Mouse (Mus musculus): Measurements from ENCODE around the gene Gpatch2l.
A peak's percentile ranks its signal among the peaks of the same experiment; 100 is the strongest.

The Gpatch2l gene

GRCm38 (mm10) chr12:86241604-86242536, at the start of gene Gpatch2l:
Gpatch2l (plus strand) TSS chr12:86241858.
- peak; percentile 96 for DNase-seq

- no peak for DNase-seq
These were observed 49.6 kb upstream of the Gpatch2l start for GRCm38 (mm10) chr12:86192036-86192449.

DNA sequence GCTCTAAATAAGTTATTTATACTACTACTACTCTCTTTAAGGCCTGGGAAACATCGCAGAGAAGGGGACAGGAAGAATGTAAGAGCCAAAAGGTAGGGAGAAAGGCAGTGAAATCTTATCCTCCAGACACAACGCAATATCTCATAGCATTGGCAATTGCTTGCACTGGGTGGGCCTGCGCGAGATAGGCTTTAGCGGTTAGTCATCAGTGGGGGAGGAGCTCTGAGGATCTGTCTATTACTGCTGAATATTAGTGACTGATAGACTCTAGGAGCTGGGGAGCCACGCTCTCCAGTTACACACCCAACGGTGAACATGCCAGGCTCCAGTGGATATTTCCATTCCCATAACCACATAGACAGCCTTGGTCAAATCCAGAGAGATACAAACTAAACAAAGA, 44.7 kb upstream of the Gpatch2l start:
- DNase-seq = no peak

DNA sequence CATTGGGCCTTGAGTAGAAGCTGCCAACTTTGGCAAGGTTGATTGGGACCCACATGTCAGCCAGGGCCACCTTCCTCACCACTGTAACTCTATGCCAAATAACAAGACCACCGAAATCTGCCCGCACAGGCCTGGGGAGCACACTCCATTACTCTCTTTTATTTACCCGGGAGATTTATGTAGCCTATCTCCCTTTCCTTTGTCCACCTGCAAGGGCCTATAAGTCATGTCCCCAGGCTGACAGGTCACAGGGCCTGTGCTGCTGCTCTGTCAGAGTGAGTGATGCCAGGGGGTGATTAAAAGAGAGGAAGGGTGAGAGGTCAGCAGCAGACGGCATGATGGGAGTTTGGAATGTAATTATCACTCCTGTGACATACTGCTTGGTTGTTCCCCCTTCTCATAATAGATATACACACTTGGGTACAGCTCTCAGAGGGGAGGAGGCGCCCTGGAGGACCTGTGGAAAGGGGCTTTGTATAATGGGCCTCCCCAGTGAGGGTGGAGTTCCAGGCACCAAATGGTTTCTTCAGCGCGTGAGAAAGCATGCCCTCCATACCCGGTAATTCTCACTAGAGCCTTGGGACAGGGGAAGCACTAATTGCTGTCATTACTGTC, 38.1 kb upstream of the Gpatch2l start:
- no peak for DNase-seq

DNA sequence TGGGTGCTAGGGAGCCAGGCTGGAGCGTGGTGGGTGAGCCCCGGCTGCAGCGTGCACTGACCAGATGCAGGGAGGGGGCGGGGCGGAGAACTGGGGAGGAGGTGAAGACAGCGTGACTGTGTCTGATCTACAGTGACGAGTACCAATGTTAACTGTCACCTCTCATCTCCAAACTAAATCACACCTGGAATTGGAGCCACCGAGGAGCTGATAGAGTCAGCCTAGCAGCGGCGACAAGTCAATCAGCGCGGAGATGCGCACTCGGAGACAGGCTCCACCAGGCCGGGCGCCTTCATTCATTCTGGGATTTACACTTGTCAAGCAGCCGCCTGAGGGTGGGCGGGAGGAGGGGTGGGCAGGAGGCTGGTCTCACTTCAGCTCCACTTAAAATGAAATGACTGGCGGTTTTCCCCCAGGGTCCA, 30.5 kb upstream of the Gpatch2l start:
- no peak for DNase-seq

DNA sequence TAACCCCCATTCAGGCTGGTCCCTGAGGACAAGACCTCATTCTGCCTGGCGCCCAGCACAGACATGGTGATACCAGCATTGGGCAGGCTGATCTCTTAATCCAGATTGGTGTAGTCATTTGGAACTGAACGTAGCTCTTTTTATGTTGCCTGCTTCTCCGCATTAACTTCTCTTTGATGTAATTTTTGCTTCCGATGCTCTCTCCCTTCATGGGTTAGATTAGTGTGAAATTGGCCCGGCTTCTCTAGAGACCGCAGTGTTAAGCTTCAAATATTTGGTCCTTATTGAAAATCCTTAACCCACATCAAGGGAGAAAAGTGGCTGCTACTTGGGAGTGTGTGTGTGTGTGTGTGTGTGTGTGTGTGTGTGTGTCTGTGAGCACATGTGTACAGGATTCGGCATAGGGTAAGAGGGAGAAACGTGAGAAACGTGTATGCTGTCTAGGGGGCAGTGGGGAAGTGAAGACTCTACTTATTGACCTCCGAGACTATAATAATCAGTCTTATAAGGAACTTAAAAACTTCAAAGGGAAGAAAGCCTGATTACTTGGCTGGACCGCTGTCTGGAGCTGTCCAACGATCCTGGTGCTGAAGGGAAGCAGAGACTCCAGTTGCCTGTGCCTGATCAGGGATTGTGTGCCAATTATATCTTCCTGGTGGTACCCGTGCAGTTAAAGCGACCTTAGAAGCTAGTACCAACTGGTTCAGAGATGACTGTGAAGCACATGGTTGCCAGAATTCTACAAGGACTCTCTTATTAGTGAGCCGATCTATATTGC, 28.8 kb upstream of the Gpatch2l start:
- no peak for DNase-seq

- DNase-seq = no peak
These were observed 27.5 kb upstream of the Gpatch2l start for GRCm38 (mm10) chr12:86214201-86214600.

- DNase-seq = no peak
These were observed 24.8 kb upstream of the Gpatch2l start for GRCm38 (mm10) chr12:86216687-86217421.

DNA sequence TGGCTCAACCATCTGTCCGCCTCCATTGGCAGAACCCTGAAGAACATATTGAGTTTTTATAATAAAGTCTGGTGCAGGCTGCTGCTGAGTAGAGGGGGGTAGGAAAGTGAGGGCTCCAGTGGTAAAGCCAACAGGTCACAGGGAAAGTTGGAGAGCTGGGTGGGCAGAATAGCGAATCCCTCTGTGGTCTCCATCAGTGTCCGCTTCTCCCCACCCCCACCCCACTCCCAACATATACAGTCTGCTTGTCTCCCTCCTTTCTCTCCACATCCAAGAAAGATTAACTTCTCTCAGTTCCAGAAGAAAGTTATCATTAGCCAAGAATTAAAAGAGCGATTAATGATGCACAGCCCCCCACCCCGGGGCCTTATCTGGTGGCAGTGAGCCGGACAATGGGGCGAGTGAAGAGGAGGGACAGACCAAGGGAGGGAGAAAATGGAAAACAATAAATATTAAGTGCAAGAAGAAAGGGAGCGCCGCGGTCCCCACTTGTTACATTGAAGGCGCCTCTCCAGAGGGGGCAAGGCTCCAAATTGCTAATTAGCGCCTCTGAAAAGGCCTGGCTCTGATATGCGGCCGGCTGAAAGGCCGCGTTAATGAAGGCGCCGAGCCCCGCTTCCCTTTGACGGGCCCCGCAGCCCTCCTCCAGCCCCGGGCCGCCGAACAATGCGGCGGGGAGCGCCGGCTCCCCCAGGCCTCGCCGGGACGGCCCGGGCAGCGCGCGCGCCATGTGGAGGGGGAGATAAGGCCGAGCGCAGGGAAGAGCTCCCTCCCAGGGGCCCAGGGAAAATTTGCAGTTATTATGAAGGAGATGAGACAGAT, 21.2 kb upstream of the Gpatch2l start:
- DNase-seq = peak; percentile 11

GRCm38 (mm10) chr12:86221074-86221703, 20.5 kb upstream of the Gpatch2l start:
- no peak for DNase-seq

DNA sequence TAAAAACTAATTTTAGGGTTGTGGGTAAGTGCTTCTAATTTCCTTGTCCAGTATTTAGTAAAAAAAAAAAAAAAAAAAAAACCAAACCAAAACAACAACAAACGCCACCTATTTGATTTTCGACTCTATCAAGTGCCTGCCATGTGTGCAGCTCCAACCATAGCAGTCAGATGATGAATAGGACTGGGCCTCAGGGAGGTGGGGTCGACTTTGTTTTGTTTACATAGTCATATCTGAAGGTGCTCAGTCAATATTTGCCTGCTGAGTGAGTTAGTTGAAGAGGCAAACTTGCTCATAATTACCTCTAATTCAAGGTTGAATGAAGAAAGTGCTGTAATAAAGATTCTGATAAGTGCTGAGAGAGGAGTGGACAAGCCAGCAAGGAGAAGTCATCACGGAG, 7.4 kb upstream of the Gpatch2l start:
- no peak for DNase-seq

- DNase-seq = no peak
These were observed 2.9 kb upstream of the Gpatch2l start for GRCm38 (mm10) chr12:86238736-86239135.

DNA sequence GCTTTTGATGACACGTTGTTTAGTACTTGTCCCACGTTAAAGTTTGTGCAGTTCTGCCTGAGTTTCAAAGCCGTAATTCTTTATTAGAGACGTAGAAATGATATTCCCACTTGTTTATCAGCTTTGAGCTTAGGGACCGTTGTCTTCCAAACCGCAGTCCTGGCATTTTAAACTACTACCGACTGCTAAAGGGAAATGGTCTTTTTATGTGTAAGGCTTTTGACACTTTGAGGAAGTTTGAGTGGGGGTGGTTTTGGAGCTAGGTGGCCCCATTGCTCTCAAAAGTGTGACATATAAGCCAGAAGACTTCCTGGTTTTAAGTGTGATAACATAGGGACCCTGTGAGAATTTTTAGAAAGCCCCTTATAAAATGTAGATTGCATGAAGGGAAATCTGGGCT, 905 bp downstream of the Gpatch2l start:
- DNase-seq = no peak

DNA sequence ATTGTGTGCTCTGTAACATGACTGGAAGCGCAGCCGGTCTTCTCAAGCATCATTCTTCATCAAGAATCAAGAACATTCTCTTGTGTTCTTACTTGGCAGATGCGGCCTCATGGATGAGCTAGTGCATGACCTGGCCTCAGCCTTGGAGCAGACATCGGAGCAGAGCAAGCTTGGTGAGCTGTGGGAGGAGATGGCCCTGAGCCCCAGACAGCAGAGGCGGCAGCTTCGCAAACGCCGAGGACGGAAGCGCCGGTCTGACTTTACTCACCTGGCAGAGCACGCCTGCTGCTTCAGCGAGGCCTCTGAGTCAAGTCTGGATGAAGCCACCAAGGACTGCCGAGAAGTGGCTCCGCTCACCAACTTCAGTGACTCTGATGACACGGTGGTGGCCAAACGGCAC, 2.3 kb downstream of the Gpatch2l start:
- DNase-seq = no peak

DNA sequence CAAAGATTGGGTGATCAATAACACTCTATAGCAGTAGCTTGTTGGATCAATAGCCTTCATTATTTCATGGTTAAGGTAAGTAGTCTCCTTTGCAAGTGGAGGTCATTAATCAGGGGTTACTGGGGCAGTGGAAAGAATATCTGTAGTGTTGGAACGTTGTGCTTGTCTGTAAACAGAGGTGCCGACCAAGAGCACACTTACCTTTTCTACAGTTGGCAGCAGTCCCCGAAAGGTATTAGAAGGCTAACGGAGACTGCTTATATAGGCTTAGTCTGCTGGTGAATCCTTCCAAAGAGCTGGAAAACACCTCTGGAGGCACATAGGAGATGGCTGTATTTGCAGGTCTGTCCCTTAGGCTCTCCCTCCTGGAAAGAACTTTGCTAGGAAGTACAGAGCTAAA, 8.5 kb downstream of the Gpatch2l start:
- no peak for DNase-seq

- DNase-seq = no peak
These were observed 13.3 kb downstream of the Gpatch2l start for GRCm38 (mm10) chr12:86254910-86255309.

- DNase-seq = no peak
These were observed 30.0 kb downstream of the Gpatch2l start for GRCm38 (mm10) chr12:86271626-86272025.

- no peak for DNase-seq
These were observed 32.6 kb downstream of the Gpatch2l start for GRCm38 (mm10) chr12:86274246-86274645.

DNA sequence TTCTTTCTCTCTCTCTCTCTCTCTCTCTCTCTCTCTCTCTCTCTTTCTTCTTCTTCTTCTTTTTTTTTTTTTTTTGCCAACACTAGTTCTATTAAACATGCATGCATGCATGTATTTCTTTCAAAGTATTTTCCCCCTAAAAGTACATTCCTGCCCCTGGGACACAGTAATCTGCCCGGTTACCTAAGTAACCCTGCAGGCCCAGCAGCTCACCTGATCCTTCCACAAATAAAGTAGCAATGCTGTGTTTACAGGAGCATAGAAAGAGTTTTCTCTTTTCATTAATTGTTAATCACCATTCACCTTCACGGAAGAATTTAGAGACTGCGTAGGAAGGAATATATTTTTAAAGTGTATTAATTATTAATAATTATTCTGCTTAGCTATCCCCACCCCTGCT, 34.1 kb downstream of the Gpatch2l start:
- no peak for DNase-seq

DNA sequence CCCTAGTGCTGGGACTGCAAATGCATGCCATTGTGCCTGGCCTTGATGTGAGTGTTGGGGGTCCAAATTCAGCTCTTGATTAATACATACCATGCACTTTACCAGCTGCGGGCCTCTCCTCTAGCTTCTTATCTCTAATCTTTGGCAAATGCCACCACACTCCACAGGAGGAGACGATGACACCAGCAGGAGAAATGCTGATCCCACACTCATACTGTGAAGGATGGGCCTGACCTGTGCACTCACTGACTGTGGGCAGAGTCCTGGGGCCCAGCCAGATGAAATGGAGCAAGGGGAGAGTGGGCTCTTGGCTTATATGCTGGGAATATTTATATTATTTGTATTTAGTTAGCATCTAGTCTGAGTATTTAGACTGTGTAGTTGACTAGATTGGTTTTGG, 34.8 kb downstream of the Gpatch2l start:
- no peak for DNase-seq

GRCm38 (mm10) chr12:86276895-86277294, 35.2 kb downstream of the Gpatch2l start:
- DNase-seq = peak; percentile 21

All from right cerebral cortex, adult 18-20 months (tissue).